Mouse (Mus musculus) forebrain, embryonic 15.5 days (tissue): ENCODE measurements around the gene Efcab6. TPM values are rescaled to one million over a fixed set of nuclear protein-coding genes. Genes with fewer than 3 reads are reported as not detected.
"Not testable (repeated sequence)": the region's sequence is repeated elsewhere in the genome, so short reads cannot be mapped to it uniquely, and the experiment has no call there.

ENCODE experiments used
- ATAC-seq: fragments of 200-750 bp; cut with Nextera tagmentation; replicated peaks from 2 replicates; pipeline ENCODE4 v1.8.0; 2017; ENCODE audit warnings: mild to moderate bottlenecking, moderate TSS enrichment, moderate library complexity
- H3K27ac ChIP-seq: fragments of 300-500 bp; sonication (generic); replicated peaks from 2 replicates; pipeline ENCODE4 v1.5.1; 2015; ENCODE audit warnings: mild to moderate bottlenecking, inconsistent platforms
- H3K27me3 ChIP-seq: fragments of 300-500 bp; sonication (generic); 2 replicates; pipeline ENCODE4 v1.6.1; 2015; ENCODE audit warnings: inconsistent platforms
- H3K36me3 ChIP-seq: fragments of 300-500 bp; sonication (generic); 2 replicates; pipeline ENCODE4 v1.6.1; 2015; ENCODE audit warnings: mild to moderate bottlenecking, inconsistent platforms
- H3K4me1 ChIP-seq: fragments of 300-500 bp; sonication (generic); 2 replicates; pipeline ENCODE4 v1.6.1; 2015; ENCODE audit warnings: inconsistent platforms
- H3K4me2 ChIP-seq: fragments of 300-500 bp; sonication (generic); replicated peaks from 2 replicates; pipeline ENCODE4 v1.6.1; 2015; ENCODE audit warnings: mild to moderate bottlenecking, inconsistent platforms
- H3K4me3 ChIP-seq: fragments of 300-500 bp; sonication (generic); 2 replicates; pipeline ENCODE4 v1.5.1; 2015; ENCODE audit warnings: mild to moderate bottlenecking, inconsistent platforms
- H3K9ac ChIP-seq: fragments of 300-500 bp; sonication (generic); replicated peaks from 2 replicates; pipeline ENCODE4 v1.6.1; 2015; ENCODE audit warnings: mild to moderate bottlenecking, inconsistent platforms
- H3K9me3 ChIP-seq: fragments of 300-500 bp; sonication (generic); 2 replicates; pipeline ENCODE4 v1.6.1; 2016; ENCODE audit warnings: inconsistent platforms
- WGBS: fragments of 180-500 bp; shearing (Covaris S2); methylation state at CpG from one replicate; pipeline ENCODE4 v1.1.7; 2015; ENCODE audit warnings: mixed read lengths; 5-methylcytosine and 5-hydroxymethylcytosine counted together
- polyA plus RNA-seq: library from polyadenylated mRNA; unstranded; fragments of >200 nt; fragmentation: Nextera tagmentation; extraction: Ambion mirVana; gene quantifications from 2 replicates; pipeline ENCODE4 v1.2.1, GENCODE M21; 2015

Gene Efcab6
- polyA plus RNA-seq: 3.7 and 4.3 TPM in 2 replicates

DNA sequence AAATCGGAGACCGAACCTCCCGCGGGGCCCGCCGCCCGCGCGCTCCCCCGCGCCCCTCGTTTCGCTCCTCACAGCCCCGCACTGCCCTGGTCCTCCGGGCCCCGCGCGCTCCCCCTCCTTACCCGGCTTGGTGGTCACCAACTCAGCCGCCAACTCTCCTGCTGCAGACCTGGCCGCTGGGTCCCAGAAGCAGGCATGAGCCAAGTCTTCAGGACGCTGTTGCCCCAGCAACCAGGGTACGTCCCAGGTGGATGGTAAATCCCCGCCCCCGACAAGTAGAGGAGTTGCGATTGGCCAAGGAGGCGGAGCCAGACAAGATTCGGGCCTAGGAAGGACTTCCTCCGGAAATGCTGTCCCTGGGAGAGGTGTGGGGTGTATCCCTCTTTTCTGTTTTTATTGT is at the start of gene Efcab6:
Gene Efcab6, minus strand, starts transcription at position 240 of the 400 bp plus-strand sequence.
- H3K36me3 ChIP-seq: no peaks in the 10 kb centered on the region
- ATAC-seq: peak; percentile 75
- no peak within 1 kb of the TSS for H3K27ac ChIP-seq
- H3K9me3 ChIP-seq: no peaks in the 10 kb centered on the region
- H3K9ac ChIP-seq: peak within 1 kb of the TSS; percentile 31; the same call in 1 of the 2 replicates
- peak within 1 kb of the TSS; percentile 55 for H3K4me2 ChIP-seq
- WGBS: 2% methylated on average over 29 of the region's 29 CpGs
- H3K4me3 ChIP-seq: peak within 1 kb of the TSS; percentile 38
- H3K4me1 ChIP-seq: peaks cover 25% of the 10 kb centered on the region
- H3K27me3 ChIP-seq: no peaks in the 10 kb centered on the region

- no peaks in the 10 kb centered on the region for H3K36me3 ChIP-seq
- 91% methylated on average over 6 of the region's 6 CpGs for WGBS
Measured at GRCm38 (mm10) chr15:84113873-84114272, 48.7 kb upstream of the Efcab6 start.

GRCm38 (mm10) chr15:84108899-84109298 is 43.7 kb upstream of the Efcab6 start:
- Histone ChIP-seq H3K4me1 (peaks cover 22% of the 10 kb centered on the region), H3K4me3 (no peak overlapping the region), H3K27ac (no peak overlapping the region), H3K27me3 (peaks cover 5% of the 10 kb centered on the region; the same call in 1 of the 2 replicates), H3K9ac (no peak overlapping the region), H3K9me3 (no peaks in the 10 kb centered on the region), H3K4me2 (no peak overlapping the region), H3K36me3 (no peaks in the 10 kb centered on the region)
- WGBS: 4% methylated on average over 13 of the region's 13 CpGs
- ATAC-seq: no peak

More at GRCm38 (mm10) chr15:84113873-84114272, 48.7 kb upstream of the Efcab6 start:
- H3K4me3 ChIP-seq: no peak overlapping the region
- no peaks in the 10 kb centered on the region for H3K9me3 ChIP-seq
- no peaks in the 10 kb centered on the region for H3K4me1 ChIP-seq
- H3K9ac ChIP-seq: no peak overlapping the region
- no peak for ATAC-seq
- H3K27ac ChIP-seq: no peak overlapping the region
- H3K4me2 ChIP-seq: no peak overlapping the region
- H3K27me3 ChIP-seq: no peaks in the 10 kb centered on the region

- ATAC-seq: peak; percentile 51
- Histone ChIP-seq H3K9ac (peak overlapping the region; percentile 63), H3K9me3 (no peaks in the 10 kb centered on the region), H3K4me1 (peaks cover 30% of the 10 kb centered on the region), H3K4me3 (peak overlapping the region; percentile 56), H3K4me2 (peak overlapping the region; percentile 85), H3K27ac (peak overlapping the region; percentile 70), H3K36me3 (no peaks in the 10 kb centered on the region), H3K27me3 (peaks cover 5% of the 10 kb centered on the region; the same call in 1 of the 2 replicates)
- WGBS: 8% methylated on average over 12 of the region's 12 CpGs
Measured at GRCm38 (mm10) chr15:84105924-84106500, 40.8 kb upstream of the Efcab6 start.

GRCm38 (mm10) chr15:84105105-84105923 is 40.1 kb upstream of the Efcab6 start, which contains the start of gene Sult4a1:
Gene Sult4a1, minus strand, starts transcription at chr15:84105754.
- peak within 1 kb of the TSS; percentile 70 for H3K27ac ChIP-seq
- peak; percentile 73 for ATAC-seq
- WGBS: under 1% methylated on average over 77 of the region's 77 CpGs
- H3K4me2 ChIP-seq: peak within 1 kb of the TSS; percentile 85
- H3K27me3 ChIP-seq: peaks cover 5% of the 10 kb centered on the region; the same call in 1 of the 2 replicates
- H3K4me3 ChIP-seq: peak within 1 kb of the TSS; percentile 56
- H3K36me3 ChIP-seq: no peaks in the 10 kb centered on the region
- no peaks in the 10 kb centered on the region for H3K9me3 ChIP-seq
- peaks cover 30% of the 10 kb centered on the region for H3K4me1 ChIP-seq
- H3K9ac ChIP-seq: peak within 1 kb of the TSS; percentile 63

GRCm38 (mm10) chr15:84104626-84105025 is 39.4 kb upstream of the Efcab6 start:
- Histone ChIP-seq H3K9me3 (no peaks in the 10 kb centered on the region), H3K27ac (no peak overlapping the region), H3K4me2 (peak overlapping the region; percentile 85), H3K27me3 (peaks cover 5% of the 10 kb centered on the region; the same call in 1 of the 2 replicates), H3K4me3 (peak overlapping the region; percentile 56), H3K4me1 (peaks cover 30% of the 10 kb centered on the region), H3K36me3 (no peaks in the 10 kb centered on the region), H3K9ac (peak overlapping the region; percentile 63)
- 0 out of 2 replicates have a peak, but pooled peaks have one; percentile 5 for ATAC-seq
- 77% methylated on average over 7 of the region's 7 CpGs for WGBS

DNA sequence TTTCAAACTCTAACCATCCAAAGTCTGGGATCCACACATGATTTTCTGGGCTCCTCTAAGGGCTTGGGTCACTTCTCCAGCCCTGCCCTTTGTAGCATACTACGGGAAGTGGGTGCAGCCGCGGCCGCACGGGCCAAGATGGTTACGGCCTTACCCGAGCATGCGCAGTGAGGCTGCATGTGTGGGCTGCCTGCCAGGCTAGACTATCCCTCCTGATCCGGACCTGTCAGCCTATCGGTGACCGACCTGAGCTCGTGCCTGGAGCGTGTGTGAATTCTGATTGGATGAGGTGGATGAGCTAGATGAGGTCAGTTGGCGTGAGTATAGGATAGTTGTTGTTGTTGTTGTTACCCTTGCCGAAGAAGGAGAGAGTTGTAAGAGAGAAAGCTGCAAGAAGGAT is 32.4 kb upstream of the Efcab6 start:
- not testable (repeated sequence) for H3K27me3 ChIP-seq, ATAC-seq, H3K4me3 ChIP-seq, H3K36me3 ChIP-seq, H3K4me2 ChIP-seq, H3K27ac ChIP-seq, H3K9me3 ChIP-seq, H3K9ac ChIP-seq
- WGBS: 90% methylated on average over 15 of the region's 15 CpGs
- H3K4me1 ChIP-seq: peaks cover 18% of the 10 kb centered on the region

- Histone ChIP-seq H3K27ac (peak overlapping the region; percentile 68; the same call in 1 of the 2 replicates), H3K4me1 (peaks cover 16% of the 10 kb centered on the region), H3K4me2 (no peak overlapping the region), H3K4me3 (no peak overlapping the region), H3K27me3 (no peaks in the 10 kb centered on the region), H3K9ac (no peak overlapping the region), H3K9me3 (no peaks in the 10 kb centered on the region), H3K36me3 (no peaks in the 10 kb centered on the region)
- ATAC-seq: peak; percentile 73; the same call in 1 of the 2 replicates
- WGBS: 73% methylated on average over 8 of the region's 8 CpGs
Measured at GRCm38 (mm10) chr15:84096051-84096450, 30.9 kb upstream of the Efcab6 start.

DNA sequence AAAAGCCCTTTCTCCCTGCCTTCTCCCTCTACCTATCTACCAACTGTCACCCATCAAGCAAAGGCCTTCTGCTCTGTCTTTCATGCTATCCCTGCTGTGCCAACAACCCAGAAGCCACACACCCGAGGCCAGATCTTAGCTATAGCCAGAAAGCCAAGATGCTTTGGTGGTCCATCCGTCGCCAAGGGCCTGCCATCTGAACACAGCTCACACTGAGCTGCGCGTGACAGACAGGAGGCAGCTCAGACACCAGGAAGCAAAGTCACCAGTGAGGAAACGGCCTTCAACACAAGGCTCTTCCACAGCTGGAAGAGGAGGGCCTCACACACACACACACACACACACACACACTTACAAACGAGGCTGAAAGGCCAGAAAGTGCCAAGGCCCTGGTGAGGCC is 29.7 kb upstream of the Efcab6 start:
- H3K9ac ChIP-seq: no peak overlapping the region
- H3K4me1 ChIP-seq: peaks cover 16% of the 10 kb centered on the region
- H3K27ac ChIP-seq: peak overlapping the region; percentile 68
- no peak overlapping the region for H3K4me3 ChIP-seq
- H3K36me3 ChIP-seq: peaks cover 3% of the 10 kb centered on the region; the same call in 1 of the 2 replicates
- ATAC-seq: peak; percentile 29; the same call in 1 of the 2 replicates
- no peak overlapping the region for H3K4me2 ChIP-seq
- H3K9me3 ChIP-seq: no peaks in the 10 kb centered on the region
- 44% methylated on average over 7 of the region's 7 CpGs for WGBS
- H3K27me3 ChIP-seq: no peaks in the 10 kb centered on the region

- Histone ChIP-seq H3K4me2 (no peak overlapping the region), H3K4me1 (no peaks in the 10 kb centered on the region), H3K27me3 (no peaks in the 10 kb centered on the region), H3K9me3 (no peaks in the 10 kb centered on the region), H3K36me3 (peaks cover 8% of the 10 kb centered on the region; the same call in 1 of the 2 replicates), H3K9ac (no peak overlapping the region), H3K27ac (no peak overlapping the region), H3K4me3 (no peak overlapping the region)
- WGBS: 41% methylated on average over 9 of the region's 9 CpGs
- ATAC-seq: no peak
Measured at GRCm38 (mm10) chr15:84086775-84087174, 21.6 kb upstream of the Efcab6 start.

GRCm38 (mm10) chr15:84086364-84086763 is 21.2 kb upstream of the Efcab6 start:
- no peaks in the 10 kb centered on the region for H3K27me3 ChIP-seq
- 41% methylated on average over 12 of the region's 12 CpGs for WGBS
- ATAC-seq: no peak
- H3K27ac ChIP-seq: no peak overlapping the region
- H3K4me2 ChIP-seq: no peak overlapping the region
- H3K9ac ChIP-seq: no peak overlapping the region
- no peaks in the 10 kb centered on the region for H3K9me3 ChIP-seq
- H3K36me3 ChIP-seq: peaks cover 8% of the 10 kb centered on the region; the same call in 1 of the 2 replicates
- H3K4me3 ChIP-seq: no peak overlapping the region
- H3K4me1 ChIP-seq: no peaks in the 10 kb centered on the region

DNA sequence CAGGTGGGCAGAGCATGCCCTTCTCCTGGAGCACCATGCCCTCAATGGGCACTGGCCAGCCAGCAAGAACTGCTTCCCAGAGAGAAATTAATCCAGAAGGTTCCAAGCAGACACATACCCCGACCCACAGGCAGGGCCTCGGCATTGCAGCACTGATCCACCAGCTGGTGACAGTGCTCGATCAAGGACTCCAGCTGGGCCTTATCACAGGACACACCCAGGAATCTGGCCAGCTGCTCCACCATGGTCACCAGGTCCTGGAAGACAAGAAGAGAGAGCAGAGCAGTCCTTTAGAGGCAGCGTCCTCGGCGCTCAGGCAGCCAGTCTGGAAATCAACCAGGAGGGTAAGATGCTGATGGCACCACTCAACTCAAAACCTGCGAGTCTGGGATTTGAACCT is 14.9 kb upstream of the Efcab6 start:
- Histone ChIP-seq H3K4me3 (no peak overlapping the region), H3K27me3 (no peaks in the 10 kb centered on the region), H3K9ac (no peak overlapping the region), H3K4me1 (no peaks in the 10 kb centered on the region), H3K27ac (no peak overlapping the region), H3K36me3 (no peaks in the 10 kb centered on the region), H3K9me3 (no peaks in the 10 kb centered on the region), H3K4me2 (no peak overlapping the region)
- no peak for ATAC-seq
- 84% methylated on average over 7 of the region's 7 CpGs for WGBS
